Mouse (Mus musculus) left cerebral cortex, postnatal 36 days (tissue): Measurements from ENCODE around the gene Clba1. TPM values are rescaled to one million over a fixed set of nuclear protein-coding genes. Genes with fewer than 3 reads are reported as not detected.

Source experiments
- total RNA-seq, 2 experiments: library from RNA; stranded (reverse); gene quantifications; 2 replicates each; pipeline ENCODE4 v1.2.3; 2021

Clba1 gene
- total RNA-seq, 2 experiments from 2014 or later, result 17.4 to 22.1 TPM

Other genes with a start within 250 kb of the Clba1 start
- 100 to 1,000 TPM; 128 to 143 TPM for gene Inf2, start 220.2 kb upstream of the Clba1 start, total RNA-seq
- 10 to 100 TPM; 14.3 to 25.8 TPM for gene Adssl1, start 188.9 kb upstream of the Clba1 start, total RNA-seq
- 10 to 100 TPM; 17.8 to 23.0 TPM for gene Siva1, start 164.3 kb upstream of the Clba1 start, total RNA-seq
- 100 to 1,000 TPM; 143 to 162 TPM for gene Akt1, start 134.1 kb upstream of the Clba1 start, total RNA-seq
- gene Zbtb42, start 130.1 kb upstream of the Clba1 start, total RNA-seq, result under 1 TPM; 0.70 to 0.81 TPM
- gene Cep170b, start 88.5 kb upstream of the Clba1 start, total RNA-seq, result 100 to 1,000 TPM; 258 to 267 TPM
- gene Pld4, start 48.3 kb upstream of the Clba1 start, total RNA-seq, result 10 to 100 TPM in 1 of 2 experiments, 1 to 10 TPM in 1; 9.3 to 10.3 TPM
- 1 to 10 TPM; 6.1 to 6.8 TPM for gene Ahnak2, start 6.3 kb upstream of the Clba1 start, total RNA-seq
- 10 to 100 TPM in 1 of 2 experiments, 1 to 10 TPM in 1; 9.2 to 10.9 TPM for gene Cdca4, start 20.5 kb downstream of the Clba1 start, total RNA-seq
- gene Gpr132, start 59.3 kb downstream of the Clba1 start, total RNA-seq, result not detected
- 10 to 100 TPM; 47.9 to 61.7 TPM for gene Jag2, start 120.8 kb downstream of the Clba1 start, total RNA-seq
- 10 to 100 TPM; 11.0 to 12.3 TPM for gene Nudt14, start 133.2 kb downstream of the Clba1 start, total RNA-seq
- 10 to 100 TPM; 59.3 to 74.3 TPM for gene Btbd6, start 167.5 kb downstream of the Clba1 start, total RNA-seq
- gene Brf1, start 191.8 kb downstream of the Clba1 start, total RNA-seq, result 10 to 100 TPM; 41.4 to 55.5 TPM
- gene Pacs2, start 205.6 kb downstream of the Clba1 start, total RNA-seq, result 10 to 100 TPM; 70.4 to 74.2 TPM